Mouse (Mus musculus) kidney, postnatal 36 days (tissue): Measurements from ENCODE around the gene Zfp119a.

Source experiments
- DNase-seq, 2 experiments: peaks; one replicate each; pipeline ENCODE4 v3.0.0; 2021 to 2022; ENCODE audit warnings: mixed read lengths in 2 of 2

The Zfp119a gene

GRCm38 (mm10) chr17:55878636-55879369 is at the start of gene Zfp119a:
TSS of gene Zfp119a (minus strand) at chr17:55878930.
- peak; percentile 83 to 87 for DNase-seq

- no peak for DNase-seq
Observed at GRCm38 (mm10) chr17:55906669-55907068, 27.9 kb upstream of the Zfp119a start.

GRCm38 (mm10) chr17:55904131-55904530 is 25.4 kb upstream of the Zfp119a start:
- no peak for DNase-seq

GRCm38 (mm10) chr17:55903687-55904086 is 25.0 kb upstream of the Zfp119a start:
- peak; percentile 18 to 74 for DNase-seq

- DNase-seq = no peak
Observed at GRCm38 (mm10) chr17:55903087-55903486, 24.4 kb upstream of the Zfp119a start.

GRCm38 (mm10) chr17:55892406-55892955 is 13.8 kb upstream of the Zfp119a start:
- DNase-seq = peak in 1 of 2 experiments; percentile 26

GRCm38 (mm10) chr17:55884912-55885311 is 6.2 kb upstream of the Zfp119a start:
- no peak for DNase-seq

GRCm38 (mm10) chr17:55883631-55884030 is 4.9 kb upstream of the Zfp119a start:
- DNase-seq = no peak

GRCm38 (mm10) chr17:55878282-55878635 is 471 bp downstream of the Zfp119a start:
- peak in 1 of 2 experiments; percentile 18 for DNase-seq

- DNase-seq = no peak
Observed at GRCm38 (mm10) chr17:55877184-55877583, 1.5 kb downstream of the Zfp119a start.

- no peak for DNase-seq
Observed at GRCm38 (mm10) chr17:55843067-55843466, 35.7 kb downstream of the Zfp119a start.

GRCm38 (mm10) chr17:55821566-55821965 is 57.2 kb downstream of the Zfp119a start:
- DNase-seq = no peak

GRCm38 (mm10) chr17:55816853-55817252 is 61.9 kb downstream of the Zfp119a start:
- no peak for DNase-seq
